Mouse (Mus musculus): ENCODE measurements at regions not wholly inside any gene's neighbourhood (a gene's known extent, or its start where the extent isn't known, plus 50 kb on each side); places are given as distances from the start of the nearest gene placed in this dataset.

GRCm38 (mm10) chr14:118393676-118394075 lies 126.9 kb downstream of the Gm9376 start:
- no peak for ATAC-seq (ENCODE audit: low FRiP score)

GRCm38 (mm10) chr14:118414275-118414674 lies 147.5 kb downstream of the Gm9376 start:
- 12% methylated on average over 4 of the region's 4 CpGs for WGBS
- DNase-seq (ENCODE audit: low spot score) = peak; percentile 42
- peak; percentile 16; the same call in 1 of the 2 replicates for ATAC-seq (ENCODE audit: low FRiP score)
- no peaks in the 10 kb centered on the region for H3K27me3 ChIP-seq (ENCODE audit: insufficient read depth, low read length)
- H3K27ac ChIP-seq (ENCODE audit: low read depth, low read length) = no peak overlapping the region
- H3K4me2 ChIP-seq (ENCODE audit: low read depth, low read length, poor library complexity, severe bottlenecking) = no peak overlapping the region
- no peaks in the 10 kb centered on the region for H3K36me3 ChIP-seq (ENCODE audit: insufficient read depth, low read length)
- H3K9ac ChIP-seq (replicated peaks; ENCODE audit: low read length, poor library complexity, severe bottlenecking) = no peak overlapping the region
- no peaks in the 10 kb centered on the region for H3K9me3 ChIP-seq (ENCODE audit: low read length)
- no peak for TF ChIP-seq CTCF (IDR thresholded peaks at IDR 0.05)
- H3K4me1 ChIP-seq (ENCODE audit: insufficient read depth, low read length) = no peaks in the 10 kb centered on the region
- no peak overlapping the region for H3K4me3 ChIP-seq (ENCODE audit: low read depth, low read length)

More at GRCm38 (mm10) chr14:118393676-118394075, 126.9 kb downstream of the Gm9376 start:
- no peaks in the 10 kb centered on the region for H3K36me3 ChIP-seq (ENCODE audit: insufficient read depth, low read length)
- no peak for DNase-seq (ENCODE audit: low spot score)
- no peak overlapping the region for H3K4me2 ChIP-seq (ENCODE audit: low read depth, low read length, poor library complexity, severe bottlenecking)
- H3K4me3 ChIP-seq (ENCODE audit: low read depth, low read length) = no peak overlapping the region
- H3K9me3 ChIP-seq (ENCODE audit: low read length) = no peaks in the 10 kb centered on the region
- H3K27me3 ChIP-seq (ENCODE audit: insufficient read depth, low read length) = no peaks in the 10 kb centered on the region; the same call in 1 of the 2 replicates
- TF ChIP-seq CTCF (IDR thresholded peaks at IDR 0.05) = no peak
- no peak overlapping the region for H3K9ac ChIP-seq (replicated peaks; ENCODE audit: low read length, poor library complexity, severe bottlenecking)
- WGBS = 56% methylated on average over 6 of the region's 6 CpGs
- no peak overlapping the region for H3K27ac ChIP-seq (ENCODE audit: low read depth, low read length)
- no peaks in the 10 kb centered on the region for H3K4me1 ChIP-seq (ENCODE audit: insufficient read depth, low read length)

DNA sequence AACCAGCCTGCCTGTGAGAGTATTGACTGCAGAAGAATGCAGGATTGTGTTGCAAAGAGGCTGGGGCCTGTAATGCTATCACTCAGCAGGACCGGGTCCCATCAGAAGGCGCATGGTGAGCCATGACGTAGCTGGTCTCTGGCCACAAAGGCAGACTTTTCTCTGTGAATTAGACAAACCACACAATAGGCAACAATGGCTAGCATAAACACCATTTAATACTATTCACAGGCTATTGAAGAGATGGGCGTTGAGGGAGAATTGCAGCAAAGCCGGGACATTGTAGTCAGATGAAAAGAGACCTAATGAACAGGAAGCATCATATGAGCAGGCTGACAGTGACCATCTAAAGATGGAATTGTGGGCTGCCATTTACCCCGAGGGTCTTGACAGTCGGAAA lies 149.4 kb downstream of the Gm9376 start:
- H3K36me3 ChIP-seq (ENCODE audit: insufficient read depth, low read length) = no peaks in the 10 kb centered on the region
- no peak overlapping the region for H3K4me3 ChIP-seq (ENCODE audit: low read depth, low read length)
- no peaks in the 10 kb centered on the region for H3K9me3 ChIP-seq (ENCODE audit: low read length)
- H3K27me3 ChIP-seq (ENCODE audit: insufficient read depth, low read length) = no peaks in the 10 kb centered on the region
- H3K4me2 ChIP-seq (ENCODE audit: low read depth, low read length, poor library complexity, severe bottlenecking) = no peak overlapping the region
- ATAC-seq (ENCODE audit: low FRiP score) (no peak), DNase-seq (ENCODE audit: low spot score) (peak; percentile 7)
- no peak for TF ChIP-seq CTCF (IDR thresholded peaks at IDR 0.05)
- no peak overlapping the region for H3K9ac ChIP-seq (replicated peaks; ENCODE audit: low read length, poor library complexity, severe bottlenecking)
- H3K27ac ChIP-seq (ENCODE audit: low read depth, low read length) = no peak overlapping the region
- no peaks in the 10 kb centered on the region for H3K4me1 ChIP-seq (ENCODE audit: insufficient read depth, low read length)
- 36% methylated on average over 7 of the region's 7 CpGs for WGBS

- H3K9me3 ChIP-seq (ENCODE audit: low read length) = no peaks in the 10 kb centered on the region
- H3K27me3 ChIP-seq (ENCODE audit: insufficient read depth, low read length) = no peaks in the 10 kb centered on the region
- H3K27ac ChIP-seq (ENCODE audit: low read depth, low read length) = no peak overlapping the region
- H3K4me3 ChIP-seq (ENCODE audit: low read depth, low read length) = no peak overlapping the region
- 91% methylated on average over 12 of the region's 12 CpGs for WGBS
- TF ChIP-seq CTCF (IDR thresholded peaks at IDR 0.05) = no peak
- ATAC-seq (ENCODE audit: low FRiP score) (no peak), DNase-seq (ENCODE audit: low spot score) (no peak)
- H3K36me3 ChIP-seq (ENCODE audit: insufficient read depth, low read length) = no peaks in the 10 kb centered on the region
- H3K4me2 ChIP-seq (ENCODE audit: low read depth, low read length, poor library complexity, severe bottlenecking) = no peak overlapping the region
- H3K4me1 ChIP-seq (ENCODE audit: insufficient read depth, low read length) = peaks cover 3% of the 10 kb centered on the region; the same call in 1 of the 2 replicates
- no peak overlapping the region for H3K9ac ChIP-seq (replicated peaks; ENCODE audit: low read length, poor library complexity, severe bottlenecking)
These were observed 152.9 kb downstream of the Gm9376 start for GRCm38 (mm10) chr14:118419442-118420193.

- 0 out of 2 replicates have a peak overlapping the region, but pooled peaks have one; percentile 5 for H3K9ac ChIP-seq (replicated peaks; ENCODE audit: low read length, poor library complexity, severe bottlenecking)
- WGBS = 4% methylated on average over 17 of the region's 17 CpGs
- no peaks in the 10 kb centered on the region for H3K9me3 ChIP-seq (ENCODE audit: low read length)
- peak; percentile 77 for ATAC-seq (ENCODE audit: low FRiP score)
- H3K27ac ChIP-seq (ENCODE audit: low read depth, low read length) = no peak overlapping the region
- H3K4me3 ChIP-seq (ENCODE audit: low read depth, low read length) = peak overlapping the region; percentile 30
- H3K27me3 ChIP-seq (ENCODE audit: insufficient read depth, low read length) = no peaks in the 10 kb centered on the region
- DNase-seq (ENCODE audit: low spot score) = peak; percentile 66
- H3K4me2 ChIP-seq (ENCODE audit: low read depth, low read length, poor library complexity, severe bottlenecking) = peak overlapping the region; percentile 68
- no peak for TF ChIP-seq CTCF (IDR thresholded peaks at IDR 0.05)
- peaks cover 3% of the 10 kb centered on the region; the same call in 1 of the 2 replicates for H3K4me1 ChIP-seq (ENCODE audit: insufficient read depth, low read length)
- H3K36me3 ChIP-seq (ENCODE audit: insufficient read depth, low read length) = no peaks in the 10 kb centered on the region
These were observed 155.7 kb downstream of the Gm9376 start for GRCm38 (mm10) chr14:118422351-118423001.

DNA sequence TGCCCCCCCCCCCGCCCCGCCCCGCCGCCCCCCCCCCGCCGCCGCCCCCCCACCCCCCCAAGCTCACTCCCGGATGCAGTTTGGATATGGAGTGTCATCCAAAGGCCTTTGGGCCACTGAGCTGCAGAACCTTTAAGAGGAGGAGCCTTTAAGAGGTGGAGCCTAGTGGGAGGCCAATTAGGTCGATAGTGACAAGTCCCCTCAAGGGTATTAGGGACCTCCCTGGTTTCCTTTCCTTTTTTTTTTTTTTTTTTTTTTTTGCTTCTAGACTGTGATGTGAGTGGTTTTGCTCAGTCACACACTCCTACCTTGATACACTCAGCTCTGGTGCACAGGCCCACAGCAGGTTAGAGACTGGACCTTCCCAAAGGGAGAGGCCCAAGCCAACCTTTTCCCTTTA lies 156.5 kb downstream of the Gm9376 start:
- TF ChIP-seq CTCF (IDR thresholded peaks at IDR 0.05) = no peak
- Histone ChIP-seq H3K27ac (ENCODE audit: low read depth, low read length) (no peak overlapping the region), H3K36me3 (ENCODE audit: insufficient read depth, low read length) (no peaks in the 10 kb centered on the region), H3K4me2 (ENCODE audit: low read depth, low read length, poor library complexity, severe bottlenecking) (no peak overlapping the region), H3K27me3 (ENCODE audit: insufficient read depth, low read length) (no peaks in the 10 kb centered on the region), H3K9ac (replicated peaks; ENCODE audit: low read length, poor library complexity, severe bottlenecking) (no peak overlapping the region), H3K4me3 (ENCODE audit: low read depth, low read length) (no peak overlapping the region), H3K4me1 (ENCODE audit: insufficient read depth, low read length) (peaks cover 3% of the 10 kb centered on the region; the same call in 1 of the 2 replicates), H3K9me3 (ENCODE audit: low read length) (no peaks in the 10 kb centered on the region)
- peak; percentile 41 for DNase-seq (ENCODE audit: low spot score)
- ATAC-seq (ENCODE audit: low FRiP score) = no peak
- WGBS = 0% methylated on average over 8 of the region's 9 CpGs
